Mouse (Mus musculus): ENCODE measurements around the gene Lasp1.
A peak's percentile ranks its signal among the peaks of the same experiment; 100 is the strongest.

The Lasp1 gene

DNA sequence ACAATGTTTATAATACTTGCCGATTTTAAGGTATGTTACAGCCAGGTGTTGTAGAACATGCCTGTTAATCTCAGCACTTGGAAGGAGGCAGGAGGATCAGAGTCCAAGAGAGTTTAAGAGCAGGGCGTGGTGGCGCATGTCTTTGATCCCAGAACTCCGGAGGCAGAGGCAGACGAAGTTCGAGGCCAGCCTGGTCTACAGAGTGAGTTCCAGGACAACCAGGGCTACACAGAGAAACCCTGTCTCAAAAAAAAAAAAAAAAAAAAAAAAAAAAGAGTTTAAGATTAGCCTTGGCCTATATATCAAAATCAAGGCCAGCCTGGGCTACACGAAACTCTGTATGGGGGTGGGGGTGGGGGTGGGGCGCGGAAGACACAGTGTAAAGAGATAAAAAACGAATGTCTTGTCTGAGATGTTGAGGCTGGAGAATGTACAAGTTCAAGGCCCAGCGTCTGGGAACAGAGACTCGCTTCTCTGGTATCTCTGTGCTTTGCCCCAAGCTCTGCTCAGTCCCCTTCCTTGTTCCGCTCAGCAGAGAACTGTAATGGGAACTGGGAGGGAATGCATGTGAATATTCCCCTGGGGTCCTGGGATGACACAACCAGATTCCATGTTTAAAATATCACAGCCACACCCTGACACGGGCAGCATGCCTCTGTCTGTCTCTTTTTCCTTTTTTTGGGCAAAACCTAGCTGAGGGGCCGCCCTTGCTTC, 1.3 kb upstream of the Lasp1 start:
- no peak for DNase-seq

DNA sequence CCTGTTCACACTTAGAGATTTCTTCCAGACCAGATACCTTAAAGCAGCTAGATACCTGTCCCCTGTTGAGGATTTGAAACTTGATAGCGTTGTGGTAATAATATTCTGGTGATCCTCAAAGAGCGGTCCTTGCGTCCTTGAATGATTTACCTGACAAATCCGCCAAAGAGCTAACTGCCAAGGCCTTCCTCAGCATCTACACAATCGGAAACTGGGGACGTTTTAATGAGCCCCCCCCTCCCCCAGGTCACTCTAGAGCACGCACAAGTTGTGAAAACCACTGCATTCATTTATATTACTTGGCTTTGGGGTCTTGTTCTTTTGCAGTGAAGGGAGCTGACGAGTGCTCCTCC, 741 bp upstream of the Lasp1 start:
- DNase-seq, result no peak

DNA sequence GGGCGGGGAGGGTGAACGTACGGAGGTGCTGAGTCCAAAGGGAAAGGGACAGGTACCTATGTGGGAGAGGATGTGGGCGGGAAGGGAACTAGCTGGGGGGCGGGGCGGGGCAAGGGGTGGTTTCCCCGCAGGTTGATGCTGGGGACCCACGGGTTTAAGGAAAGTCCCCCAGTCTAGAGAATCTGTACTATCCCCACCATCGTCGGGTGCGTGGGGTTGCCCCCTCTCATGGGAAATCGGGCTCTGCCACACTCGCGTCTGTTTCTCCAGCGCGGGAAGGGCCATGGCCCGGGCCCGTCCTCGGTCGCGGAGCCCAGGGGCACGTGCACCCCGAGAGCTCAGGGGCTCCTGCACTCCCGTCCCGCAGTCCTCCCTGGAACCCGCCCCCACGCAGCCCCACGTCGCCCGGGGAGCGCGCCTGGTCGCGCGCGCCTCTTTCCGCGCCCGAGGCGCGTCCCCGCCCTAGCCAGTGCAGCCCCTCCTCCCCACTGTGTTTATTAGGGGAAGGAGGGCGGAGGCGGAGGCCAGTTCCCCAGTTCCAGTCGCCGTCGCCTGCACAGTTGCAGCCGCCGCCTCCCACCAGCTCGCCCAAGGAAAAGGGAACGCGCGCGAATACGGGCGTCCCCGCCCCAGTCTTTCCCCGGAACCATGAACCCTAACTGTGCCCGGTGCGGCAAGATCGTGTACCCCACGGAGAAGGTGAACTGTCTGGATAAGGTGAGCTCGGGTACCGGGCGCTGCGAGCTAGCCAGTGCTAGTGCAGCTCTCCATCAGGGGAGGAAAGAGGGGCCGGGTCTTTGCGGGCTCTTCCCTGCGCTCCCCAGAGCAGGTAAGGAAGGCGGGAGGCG, 570 bp downstream of the Lasp1 start:
- peak; percentile 90 for DNase-seq

DNA sequence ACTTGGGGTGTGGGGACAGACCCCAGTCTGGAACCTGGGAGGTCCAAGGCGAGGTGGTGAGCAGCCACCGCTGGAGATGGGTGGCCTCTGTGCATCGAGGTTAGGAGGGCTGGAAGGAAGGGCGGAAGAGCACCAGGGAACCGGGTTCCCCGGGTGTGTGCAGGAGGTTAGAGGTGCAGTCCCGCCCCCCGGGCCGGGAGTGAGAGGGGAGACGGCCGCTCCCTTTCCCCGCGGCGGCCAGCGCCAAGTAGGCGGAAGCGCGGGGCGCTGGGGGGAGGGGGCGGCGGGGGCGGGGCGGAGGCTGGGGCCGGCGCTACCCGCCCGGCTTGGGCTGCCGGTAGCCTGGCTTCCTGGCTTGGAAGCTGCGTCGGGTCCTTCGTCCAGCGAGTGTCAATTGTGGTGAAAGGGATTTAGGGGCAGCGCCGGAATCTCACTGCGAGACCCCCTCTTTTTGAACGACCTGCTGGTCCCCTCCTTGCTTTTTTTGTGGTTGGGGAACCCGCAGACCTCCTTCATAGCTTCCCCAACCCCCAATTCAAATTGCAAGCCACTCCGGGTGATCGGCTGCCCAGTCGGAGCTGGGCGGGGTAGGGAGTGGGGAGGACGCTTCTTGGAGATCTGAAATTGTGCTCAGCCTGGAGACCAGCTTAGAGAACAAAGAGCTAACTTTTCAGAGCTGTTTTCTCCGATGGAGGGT, 1.3 kb downstream of the Lasp1 start:
- DNase-seq, result peak; percentile 66

DNA sequence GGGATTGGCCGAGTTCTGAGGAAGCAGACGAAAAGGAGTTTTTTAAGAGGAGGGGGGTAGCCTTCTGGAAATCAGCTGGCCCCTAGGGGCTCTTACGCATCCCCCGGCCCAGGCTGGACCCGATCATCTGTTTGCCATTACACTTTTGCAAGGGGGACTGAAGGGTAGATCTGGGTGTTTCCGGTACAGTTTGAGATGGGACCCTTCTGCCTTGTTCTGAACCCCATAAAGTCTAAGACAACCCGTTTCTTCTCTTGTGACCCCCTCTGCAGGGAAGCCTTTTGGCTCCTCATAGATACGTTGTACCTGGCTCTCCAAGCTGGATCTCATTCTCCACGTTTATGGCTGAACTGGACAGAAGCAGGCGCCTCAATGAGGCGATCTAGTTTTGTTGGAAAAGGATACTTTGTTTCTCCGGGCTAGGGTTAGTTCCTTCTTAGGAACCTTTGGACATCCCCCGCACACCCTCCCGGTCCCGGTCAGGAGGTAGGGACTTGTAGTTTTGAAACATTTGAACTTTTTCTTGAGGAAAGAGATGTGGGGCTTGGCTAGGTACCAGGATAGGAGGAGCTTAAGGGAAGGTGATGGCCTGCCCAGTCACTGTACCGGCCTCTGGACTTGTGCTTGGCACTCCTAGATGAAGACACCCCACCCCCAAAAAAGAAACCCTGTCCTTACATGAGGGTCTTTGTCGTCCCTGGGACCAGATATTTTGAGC, 2.0 kb downstream of the Lasp1 start:
- no peak for DNase-seq

DNA sequence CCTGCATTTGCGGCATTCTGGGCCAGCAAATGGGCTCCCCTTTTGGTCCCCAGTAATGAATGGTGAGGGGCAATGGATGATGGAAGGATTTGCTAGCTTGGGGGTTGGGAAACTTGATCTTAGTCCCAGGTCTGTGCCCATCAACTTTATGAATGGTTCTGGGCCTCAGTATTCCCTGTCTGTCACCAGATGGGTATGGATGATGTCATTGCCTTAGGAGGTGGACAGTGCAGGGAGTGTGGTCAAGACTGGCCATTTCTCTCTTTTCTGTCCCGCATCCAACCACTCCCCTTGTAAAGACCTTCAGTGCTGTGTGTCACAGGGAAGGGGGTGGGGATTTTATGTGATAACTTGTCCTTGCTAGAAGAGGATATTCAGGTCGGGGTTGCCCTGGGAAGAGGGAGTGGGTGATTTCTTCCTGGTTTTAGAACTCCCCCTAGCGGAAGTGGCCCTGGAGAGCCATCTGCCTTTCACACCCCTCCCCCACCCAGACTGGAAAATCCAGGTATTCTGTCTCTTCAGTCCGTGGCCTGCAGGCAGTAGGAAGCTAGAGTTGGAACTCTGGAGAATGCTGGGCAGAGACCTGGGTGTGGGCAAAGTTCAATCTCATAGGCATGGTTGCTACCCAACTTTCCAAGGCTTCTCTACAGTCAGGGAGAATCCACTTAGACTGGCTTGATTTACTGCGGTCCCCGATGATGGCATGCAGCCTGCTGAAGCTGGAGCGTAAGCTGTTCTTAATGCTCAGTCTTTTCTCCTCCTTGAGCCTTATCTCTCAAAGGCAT, 2.8 kb downstream of the Lasp1 start:
- no peak for DNase-seq

DNA sequence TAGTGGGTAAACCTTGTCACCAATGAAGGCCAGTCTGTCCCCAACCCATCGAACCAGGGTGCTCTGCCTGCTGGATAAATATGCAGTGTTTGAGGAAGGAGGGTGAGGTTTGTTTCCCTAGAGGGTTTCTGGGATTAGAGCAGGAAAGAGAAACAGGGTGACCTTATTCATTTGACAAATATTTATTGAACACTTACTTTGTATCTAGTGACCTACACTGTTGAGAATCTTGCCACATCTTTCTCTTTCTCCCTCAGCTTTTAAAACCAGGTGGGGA, 3.3 kb downstream of the Lasp1 start:
- no peak for DNase-seq

DNA sequence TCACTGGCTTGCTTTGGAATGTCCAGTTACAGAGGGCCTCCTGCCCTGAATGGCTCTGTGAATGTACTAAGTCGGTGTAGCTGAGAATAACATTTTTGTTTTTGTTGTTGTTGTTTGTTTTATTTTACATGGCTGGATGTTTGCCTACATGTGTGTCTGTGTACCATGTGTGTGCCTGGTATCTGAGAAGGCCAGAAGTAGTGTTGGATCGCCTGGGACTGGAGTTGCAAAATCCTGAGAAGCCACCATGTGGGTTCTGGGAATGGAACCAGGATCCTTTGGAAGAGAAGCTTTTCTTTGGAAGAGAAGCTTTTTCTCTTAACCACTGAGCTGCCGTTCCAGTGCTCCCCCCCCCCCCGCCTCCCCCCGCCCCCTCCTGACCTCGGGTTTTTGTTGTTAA, 3.7 kb downstream of the Lasp1 start:
- DNase-seq, result no peak

DNA sequence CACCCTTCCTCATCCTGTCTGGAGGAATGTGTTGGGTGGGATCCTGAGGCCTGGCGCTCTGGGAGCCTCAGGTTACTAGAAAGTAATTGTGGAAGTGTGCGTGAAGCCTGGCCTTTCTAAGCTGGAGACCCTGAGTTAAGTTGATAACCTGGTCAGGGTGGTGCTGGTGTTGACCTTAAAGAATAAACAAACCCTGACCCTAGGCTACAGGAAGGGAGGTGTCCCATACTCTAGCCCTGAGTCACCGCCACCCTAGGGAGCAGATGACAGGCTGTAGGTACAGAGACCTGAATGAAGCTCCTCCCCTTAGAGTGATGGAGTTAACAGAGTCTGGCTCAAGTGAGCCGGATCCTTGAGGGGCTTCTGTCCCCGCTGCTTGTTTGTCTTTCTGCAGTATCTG, 5.0 kb downstream of the Lasp1 start:
- no peak for DNase-seq

DNA sequence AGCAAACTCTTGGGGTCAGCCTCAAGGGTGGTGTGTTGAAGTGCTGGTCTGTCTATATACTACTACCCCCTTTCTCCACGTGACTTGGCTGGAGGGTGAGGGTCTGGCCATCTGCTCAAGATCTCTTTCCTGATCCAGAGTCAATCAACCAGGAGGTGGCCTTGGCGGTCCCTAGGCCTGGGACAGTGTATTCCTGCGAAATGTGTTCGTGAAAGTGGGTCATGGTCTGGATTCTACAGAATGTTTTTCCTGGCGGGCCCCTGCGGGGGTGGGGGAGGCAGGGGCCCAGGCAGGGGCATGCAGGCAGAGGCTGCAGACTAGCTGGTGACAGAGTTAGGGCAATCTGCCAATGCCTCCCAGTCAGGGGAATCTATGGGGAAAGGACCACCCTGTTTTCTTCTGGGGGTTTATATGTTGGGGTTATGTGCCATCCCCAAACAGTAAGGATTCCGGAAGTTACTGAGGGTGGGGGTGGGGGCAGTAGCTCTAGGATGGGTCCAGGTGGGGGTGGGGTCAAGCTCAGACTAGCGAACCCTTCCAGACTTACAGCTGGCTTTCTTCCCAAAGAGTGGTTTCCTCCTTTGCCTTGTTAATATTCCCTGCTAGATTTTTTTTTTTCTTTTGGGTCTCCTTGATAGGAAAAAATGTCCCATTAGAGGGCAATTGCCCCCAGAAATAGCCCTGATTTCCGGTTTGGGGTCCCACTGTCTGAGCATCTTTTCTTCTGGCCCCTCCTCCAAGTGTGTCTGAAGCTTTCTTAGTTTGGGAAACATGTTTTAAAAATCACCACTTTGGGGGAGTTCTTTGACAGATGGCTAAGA, 6.3 kb downstream of the Lasp1 start:
- DNase-seq, result no peak

DNA sequence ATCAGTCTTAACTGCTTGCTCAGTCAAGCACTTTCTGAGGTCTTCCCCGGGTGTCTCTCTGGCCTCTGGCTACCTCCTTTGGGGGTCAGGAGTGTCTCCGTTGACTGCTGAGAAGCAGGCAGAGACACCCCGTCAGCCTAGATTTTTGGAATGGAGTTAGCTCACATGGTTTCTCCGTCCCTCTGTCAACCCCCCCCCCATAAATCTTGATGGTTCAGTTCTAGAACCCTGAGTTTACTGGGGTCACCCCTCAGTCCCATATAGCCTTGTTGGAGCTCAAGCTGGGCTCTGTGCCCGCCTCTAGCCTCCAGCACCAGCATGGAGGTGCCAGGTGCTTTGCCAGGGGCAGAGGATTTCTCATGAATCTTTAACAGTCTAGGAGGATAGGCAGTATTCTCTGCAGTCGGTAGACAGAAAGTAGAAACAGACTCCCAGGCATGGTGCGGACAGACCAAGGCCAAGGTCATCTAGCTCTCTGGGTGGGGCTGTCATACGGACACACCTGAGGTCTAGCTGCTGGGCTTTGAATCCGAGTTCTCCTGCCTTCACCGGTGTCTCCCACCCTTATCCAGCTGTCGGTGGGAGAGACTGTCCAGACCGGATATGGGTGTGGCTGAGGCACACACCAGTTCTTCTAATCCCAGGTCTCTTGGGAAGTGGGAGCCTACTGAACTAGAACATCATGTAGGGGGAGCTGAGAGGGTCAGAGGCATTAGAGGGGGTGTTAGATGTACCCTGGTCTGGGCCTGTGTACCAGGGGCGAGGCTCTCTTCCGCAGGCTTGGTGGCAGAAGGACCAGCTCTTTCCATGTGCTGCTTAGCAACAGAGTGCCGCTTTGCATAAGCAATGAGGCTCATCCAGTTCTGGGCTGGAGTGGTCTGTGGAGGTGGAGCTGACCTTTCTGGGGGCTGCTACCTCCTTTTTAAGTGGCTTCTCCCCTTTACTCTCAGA, 7.1 kb downstream of the Lasp1 start:
- no peak for DNase-seq

DNA sequence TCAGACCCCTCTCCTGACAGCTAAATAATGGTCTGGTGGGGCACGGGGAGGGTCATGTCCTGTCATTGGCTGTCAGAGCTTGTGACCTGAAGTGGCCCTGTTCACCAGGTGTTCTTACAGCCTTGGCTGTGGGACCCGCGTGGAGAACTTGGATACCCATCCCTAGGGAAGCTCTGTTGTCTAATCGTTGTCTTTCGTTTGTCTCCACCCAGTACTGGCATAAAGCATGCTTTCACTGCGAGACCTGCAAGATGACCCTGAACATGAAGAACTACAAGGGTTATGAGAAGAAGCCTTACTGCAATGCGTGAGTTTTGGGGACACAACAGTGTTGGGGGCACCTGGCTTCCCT, 7.8 kb downstream of the Lasp1 start:
- no peak for DNase-seq

DNA sequence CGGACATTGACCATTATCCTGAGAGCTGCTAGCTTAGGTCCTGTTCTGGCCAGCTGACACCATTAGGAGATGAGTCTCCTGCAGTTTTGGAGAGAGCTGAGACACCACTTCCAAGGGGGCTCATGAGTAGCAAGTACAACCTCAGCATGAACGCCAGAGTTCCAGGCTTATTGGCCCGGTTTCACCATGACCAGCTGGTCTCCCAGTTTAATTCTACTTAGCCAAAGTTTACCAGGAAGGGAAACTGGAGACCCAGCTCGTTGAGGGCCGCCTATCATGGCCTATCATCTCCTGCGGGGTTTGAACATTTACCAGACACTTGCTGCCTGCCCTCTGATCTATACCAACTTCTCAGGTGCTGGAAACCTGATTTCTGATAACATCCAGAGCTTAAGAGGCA, 8.8 kb downstream of the Lasp1 start:
- no peak for DNase-seq

DNA sequence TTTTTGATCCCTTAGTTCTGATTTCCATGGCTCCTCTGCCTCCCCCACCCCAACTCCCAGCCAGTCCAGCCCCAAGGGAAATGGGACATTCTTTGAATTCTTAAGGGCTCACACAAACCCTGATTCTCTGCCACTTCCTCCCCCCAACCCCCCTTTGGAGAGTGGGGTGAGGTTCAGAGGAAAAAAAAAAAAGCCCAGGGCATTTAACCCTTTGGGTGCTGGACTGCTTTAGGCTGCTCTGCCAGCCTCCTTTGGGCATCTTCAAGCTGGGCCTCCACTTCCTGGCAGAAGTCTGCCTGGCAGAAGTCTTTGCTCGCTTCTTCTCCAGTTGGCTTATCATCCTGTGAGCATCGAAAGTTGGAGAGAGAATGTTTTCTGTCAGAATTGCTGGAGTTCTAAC, 9.3 kb downstream of the Lasp1 start:
- no peak for DNase-seq

DNA sequence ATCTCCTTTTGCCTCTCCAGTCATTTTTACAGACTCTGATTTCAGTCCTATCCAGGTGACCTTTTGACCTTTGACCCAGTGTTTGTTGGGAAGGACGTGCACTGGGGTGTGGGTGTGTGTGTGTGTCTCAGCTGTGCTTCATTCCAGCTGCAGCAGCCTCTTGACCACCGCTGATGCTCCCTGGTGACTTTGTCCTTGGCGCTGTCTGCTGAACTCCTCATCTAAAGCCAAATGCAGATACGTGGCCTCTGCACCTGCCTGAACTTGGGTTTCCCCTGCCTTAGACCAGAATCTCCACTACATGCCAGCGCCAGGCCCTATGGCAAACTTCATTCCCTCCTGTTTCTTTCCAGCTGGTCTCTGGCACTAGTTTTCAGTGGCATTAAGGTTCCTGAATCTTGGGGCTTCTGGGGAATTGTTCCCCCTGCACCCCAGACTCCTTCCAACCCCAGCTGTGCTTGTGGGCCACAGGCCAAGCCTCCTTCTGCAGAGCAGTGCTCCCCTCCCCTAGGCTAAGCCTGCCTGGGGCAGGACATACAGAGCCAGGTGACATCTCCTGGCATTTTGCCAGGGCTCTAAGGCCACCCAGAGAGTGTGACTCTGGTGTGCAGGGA, 9.9 kb downstream of the Lasp1 start:
- DNase-seq, result no peak

DNA sequence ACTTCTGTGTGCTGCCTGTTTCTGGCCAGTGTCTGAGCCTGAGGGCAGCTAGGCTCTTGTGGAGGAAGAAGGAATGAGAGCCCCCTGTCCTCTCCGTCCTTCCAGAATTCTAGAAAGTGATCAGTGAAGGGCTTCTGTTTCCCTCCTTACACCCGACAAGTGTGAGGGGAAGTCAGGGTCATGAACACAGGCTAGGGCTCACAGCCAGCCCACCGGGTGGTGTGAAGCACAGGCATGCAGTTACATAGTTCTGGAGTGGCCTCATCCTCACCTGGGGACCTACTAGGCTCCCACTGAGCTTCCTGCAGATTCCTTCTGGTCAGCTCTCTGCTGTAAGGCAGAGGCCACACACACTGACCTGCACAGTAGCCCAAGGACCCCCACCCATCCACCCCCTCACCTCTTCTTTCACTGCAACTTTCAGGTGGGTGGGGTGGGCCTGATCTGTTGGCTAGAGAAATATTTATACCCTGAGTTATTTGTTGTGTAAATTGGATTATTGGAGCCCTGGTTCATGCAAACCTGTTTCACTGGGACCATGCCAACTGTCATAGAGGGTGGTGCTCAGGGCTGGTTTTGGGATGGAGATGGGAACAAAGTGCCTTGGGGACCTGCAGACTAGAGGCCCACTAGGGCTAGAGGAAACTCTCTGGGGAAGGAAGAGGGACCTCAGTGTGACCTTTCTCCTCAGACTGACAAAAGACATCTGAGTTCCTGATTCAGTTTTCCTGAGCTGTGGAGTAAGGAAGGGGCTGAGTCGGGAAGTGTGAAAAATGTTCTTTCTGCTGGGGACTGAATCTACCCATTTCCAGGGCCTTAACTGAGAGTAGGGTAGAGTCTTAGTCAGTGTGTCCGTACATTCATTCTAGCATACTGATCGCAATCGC, 10.7 kb downstream of the Lasp1 start:
- DNase-seq, result no peak

DNA sequence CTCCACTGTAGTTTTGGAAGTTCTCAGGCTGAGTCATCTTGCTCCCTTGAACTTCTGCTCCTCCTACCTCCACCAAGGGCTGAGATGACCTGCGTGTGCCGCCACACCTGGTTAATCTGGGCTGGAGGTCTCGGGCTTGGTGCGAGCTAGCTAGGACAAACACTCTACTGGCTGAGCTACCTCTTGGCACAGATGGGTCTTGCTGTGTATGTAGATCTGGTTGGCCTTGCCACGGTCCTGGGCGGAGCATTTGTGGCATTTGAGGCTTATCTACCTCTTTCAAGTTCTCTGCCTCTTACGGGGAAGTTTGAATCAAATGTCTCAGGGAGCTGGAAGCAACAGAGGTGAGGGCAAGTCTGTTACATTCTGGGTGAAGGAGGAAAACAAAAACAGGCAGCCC, 11.6 kb downstream of the Lasp1 start:
- DNase-seq, result no peak

DNA sequence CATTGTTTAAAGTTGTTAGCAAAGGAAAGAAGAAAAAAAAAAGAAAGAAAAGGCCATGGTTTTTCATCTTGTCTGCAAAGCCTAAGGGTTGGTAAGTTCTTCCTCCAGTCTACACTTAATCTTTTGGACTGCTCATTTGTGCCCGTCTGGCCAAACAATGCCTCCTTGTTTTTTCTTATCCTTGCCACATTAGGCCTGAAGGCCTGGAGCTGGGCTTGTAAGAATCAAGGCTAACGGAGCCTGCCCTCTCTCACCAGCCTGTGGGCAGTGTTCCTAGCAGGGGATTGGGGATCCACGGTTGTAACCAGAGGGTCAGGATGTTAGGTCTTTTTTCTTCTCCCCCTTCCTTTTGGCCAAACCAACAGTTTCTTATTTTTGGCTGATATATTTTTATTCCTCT, 12.2 kb downstream of the Lasp1 start:
- no peak for DNase-seq

All from right cerebral cortex, postnatal 25 days (tissue).